Mouse (Mus musculus) liver, postnatal 0 days (tissue): ENCODE measurements around the gene Nbea.

Experiments
- CTCF ChIP-seq: sonication (generic); IDR thresholded peaks from 2 replicates; pipeline ENCODE4 v1.5.1; 2016; ENCODE audit warnings: antibody characterized with exemption, low read depth
- EP300 ChIP-seq: IDR thresholded peaks from 2 replicates; pipeline ENCODE4 v1.6.1; 2016; ENCODE audit warnings: antibody characterized with exemption, low read depth, mild to moderate bottlenecking

- TF ChIP-seq CTCF (no peak), EP300 (no peak)
Measured at GRCm38 (mm10) chr3:55782056-55782687, 401.3 kb downstream of the Nbea start, which contains the start of gene Mab21l1.
